Mouse (Mus musculus) frontal cortex, adult (tissue): ENCODE results near the gene Slc1a2.

Source experiments
- ATAC-seq: cut with Nextera tagmentation; 2 replicates; pipeline ENCODE4 v1.9.2; 2017; ENCODE audit warnings: mild to moderate bottlenecking, moderate library complexity, mixed read lengths; ENCODE audit not compliant: low TSS enrichment

Gene Slc1a2

GRCm38 (mm10) chr2:102712678-102713628 lies 54.5 kb downstream of the Slc1a2 start:
- ATAC-seq = no peak

GRCm38 (mm10) chr2:102714320-102714719 lies 55.9 kb downstream of the Slc1a2 start:
- no peak for ATAC-seq

- no peak for ATAC-seq
These were observed 57.3 kb downstream of the Slc1a2 start for GRCm38 (mm10) chr2:102715754-102716153.

- ATAC-seq = no peak
These were observed 63.4 kb downstream of the Slc1a2 start for GRCm38 (mm10) chr2:102721859-102722258.

DNA sequence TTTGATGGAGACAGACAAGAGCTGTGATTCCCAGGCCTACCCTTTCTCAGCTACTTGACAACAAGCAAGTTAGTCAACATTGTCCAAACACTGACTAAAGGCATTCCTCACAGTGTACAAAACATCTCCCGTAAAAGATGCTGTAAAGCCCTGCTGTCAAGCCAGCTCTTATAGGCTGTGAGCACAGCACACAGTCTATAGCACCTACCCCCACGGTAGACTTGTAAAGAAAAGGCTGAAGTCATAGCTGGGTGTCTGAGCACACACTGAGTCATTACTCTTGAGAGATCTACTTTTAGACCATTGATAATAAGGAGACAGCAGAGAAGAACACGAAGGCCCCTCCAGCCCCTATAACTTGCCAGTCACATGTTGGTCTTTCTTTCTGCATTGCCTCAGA lies 66.6 kb downstream of the Slc1a2 start:
- ATAC-seq = peak; percentile 86

DNA sequence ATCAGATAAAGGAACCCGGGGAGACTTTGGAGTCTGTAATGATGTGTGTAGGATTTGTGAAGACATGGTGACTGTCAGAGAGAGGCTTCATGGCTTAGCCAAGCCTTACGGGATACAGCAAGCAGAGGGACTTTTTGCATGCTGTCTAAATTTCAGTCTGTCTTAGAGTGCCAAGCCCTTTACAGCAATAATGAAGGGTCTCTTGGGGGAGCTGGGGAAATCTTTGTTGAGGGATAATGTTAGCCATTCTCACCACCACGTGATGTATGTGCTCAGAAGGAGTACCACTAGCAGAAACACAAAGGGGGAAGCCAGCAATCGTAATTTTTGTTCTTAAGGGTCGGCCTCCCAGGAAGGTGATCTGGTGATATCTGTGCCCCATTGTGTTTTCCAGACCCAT lies 71.9 kb downstream of the Slc1a2 start:
- no peak for ATAC-seq

GRCm38 (mm10) chr2:102730788-102731187 lies 72.3 kb downstream of the Slc1a2 start:
- no peak for ATAC-seq

GRCm38 (mm10) chr2:102733128-102733527 lies 74.7 kb downstream of the Slc1a2 start:
- no peak for ATAC-seq

DNA sequence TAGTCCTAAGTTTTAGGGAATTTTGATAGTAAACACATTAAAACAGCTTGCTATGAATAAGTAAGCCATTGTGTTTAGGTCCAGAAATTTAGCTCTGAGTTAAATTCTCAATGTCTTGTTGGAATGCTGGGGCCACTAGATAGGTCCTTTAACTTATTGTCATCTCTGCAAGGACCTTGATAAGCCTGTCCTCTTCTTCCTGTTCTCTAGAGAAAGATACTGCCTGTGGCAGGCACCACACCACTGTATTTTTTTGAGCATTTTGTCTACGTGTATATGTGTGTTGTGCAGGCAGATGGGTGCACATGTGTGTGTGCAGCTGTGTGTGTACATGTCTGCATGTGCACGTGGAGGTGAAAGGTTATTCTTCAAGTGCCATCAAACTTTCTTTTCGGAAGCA lies 75.6 kb downstream of the Slc1a2 start:
- ATAC-seq = no peak

DNA sequence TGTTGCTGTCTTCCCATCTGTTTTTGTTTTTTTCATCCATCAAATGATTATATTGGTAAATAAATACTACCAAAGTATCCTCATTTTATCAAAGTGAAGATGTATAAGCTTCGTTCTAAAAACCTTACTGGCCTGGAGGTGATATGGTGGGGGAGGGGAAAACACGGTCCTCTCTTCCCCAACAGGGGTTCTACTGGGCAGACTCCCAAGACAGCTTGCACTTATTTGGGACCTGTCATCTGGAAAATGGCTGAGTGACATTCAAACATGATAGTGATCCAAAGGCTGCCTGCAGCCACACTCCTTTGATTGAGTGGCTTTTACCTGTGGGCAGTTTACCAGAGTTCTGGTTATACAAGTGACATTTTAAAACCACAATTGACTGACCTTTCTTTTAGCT lies 76.6 kb downstream of the Slc1a2 start:
- ATAC-seq = no peak

GRCm38 (mm10) chr2:102735811-102736210 lies 77.4 kb downstream of the Slc1a2 start:
- ATAC-seq = no peak

DNA sequence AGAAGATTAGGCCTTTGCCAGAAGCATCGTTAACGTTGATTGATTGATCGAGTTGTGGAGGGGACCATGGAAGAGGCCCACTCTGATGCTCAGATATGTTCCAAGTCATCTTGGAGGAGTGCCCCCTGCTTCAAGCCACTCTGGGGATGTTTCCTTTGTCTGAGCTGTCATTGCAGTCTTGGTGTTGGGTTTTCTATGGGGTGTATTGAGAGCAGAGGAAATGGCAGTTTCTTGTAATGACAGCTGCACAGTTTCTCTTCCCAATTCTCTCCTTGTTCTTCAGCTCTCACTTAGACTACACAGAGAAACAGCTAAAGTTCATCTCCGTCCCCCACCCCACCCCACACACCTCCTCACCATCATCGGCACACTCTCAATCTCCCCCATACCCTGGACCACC lies 78.0 kb downstream of the Slc1a2 start:
- no peak for ATAC-seq

DNA sequence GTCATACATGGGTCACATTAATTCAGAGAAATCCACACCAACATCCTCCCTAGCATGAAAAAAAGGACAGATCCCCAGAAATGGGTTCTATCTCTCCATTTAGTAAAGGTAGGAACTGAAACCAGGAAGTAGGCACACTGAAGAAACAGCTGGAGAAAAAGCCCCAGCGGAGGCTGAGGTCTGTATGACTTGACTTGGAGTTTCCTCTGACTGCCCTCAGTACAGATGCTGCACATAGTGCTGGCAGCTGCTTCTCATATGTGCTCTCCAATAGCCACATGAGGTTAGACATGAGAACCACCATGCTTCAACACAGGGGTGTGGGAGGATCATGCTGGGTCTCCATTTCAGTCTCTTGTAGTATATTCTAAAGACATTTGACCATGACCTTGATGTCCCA lies 80.4 kb downstream of the Slc1a2 start:
- no peak for ATAC-seq

- peak; percentile 36 for ATAC-seq
These were observed 84.2 kb downstream of the Slc1a2 start for GRCm38 (mm10) chr2:102742685-102743084.

GRCm38 (mm10) chr2:102743918-102744696 lies 85.6 kb downstream of the Slc1a2 start:
- ATAC-seq = peak; percentile 34; the same call in 1 of the 2 replicates

- peak; percentile 22 for ATAC-seq
These were observed 86.9 kb downstream of the Slc1a2 start for GRCm38 (mm10) chr2:102745259-102745906.

- no peak for ATAC-seq
These were observed 89.3 kb downstream of the Slc1a2 start for GRCm38 (mm10) chr2:102747758-102748157.

DNA sequence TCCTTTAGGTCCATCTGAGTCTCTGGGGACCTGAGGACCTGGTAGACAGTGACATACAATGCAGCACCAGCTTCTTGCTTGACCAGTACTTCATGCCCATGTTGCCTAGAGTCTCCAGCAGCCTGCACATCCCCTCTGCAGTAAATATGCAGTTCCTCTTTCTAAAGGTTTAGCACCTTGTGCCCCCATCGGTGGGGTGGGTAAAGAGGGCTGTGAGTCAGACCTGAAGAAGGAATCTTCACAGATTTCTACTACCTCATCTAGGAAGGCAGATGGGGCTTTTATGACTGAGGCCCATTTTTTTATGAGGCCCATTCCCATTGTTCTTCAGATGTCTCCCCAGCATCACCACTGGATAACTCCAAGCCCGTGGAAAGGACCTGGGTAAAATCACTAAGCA lies 91.5 kb downstream of the Slc1a2 start:
- no peak for ATAC-seq

GRCm38 (mm10) chr2:102751846-102752245 lies 93.4 kb downstream of the Slc1a2 start:
- ATAC-seq = no peak

- no peak for ATAC-seq
These were observed 98.9 kb downstream of the Slc1a2 start for GRCm38 (mm10) chr2:102757241-102757860.

DNA sequence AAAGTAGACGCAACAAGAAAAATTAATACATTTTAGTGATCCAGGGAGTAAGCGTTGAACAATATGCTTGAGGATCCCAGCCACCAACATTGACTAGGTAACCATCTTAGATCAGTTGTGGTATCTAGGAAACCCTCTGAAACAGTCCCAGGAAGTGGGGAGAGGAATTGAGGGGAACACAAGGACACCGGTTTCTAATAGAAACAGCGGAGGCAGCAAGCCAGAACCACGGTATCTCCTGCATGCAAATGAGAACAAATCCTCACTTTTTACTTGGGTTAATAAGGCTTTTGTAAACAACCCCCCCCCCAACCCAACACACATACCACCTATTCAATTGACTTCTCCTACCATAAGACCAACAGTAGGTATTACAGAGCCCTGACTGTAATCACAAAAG lies 101.0 kb downstream of the Slc1a2 start:
- ATAC-seq = no peak
